Mouse (Mus musculus) T-helper 17 cell (primary cell): ENCODE measurements around the gene Pcsk6.
"Not testable (repeated sequence)": the region's sequence is repeated elsewhere in the genome, so short reads cannot be mapped to it uniquely, and the experiment has no call there.

Experiments
- in situ Hi-C, 2 experiments: fragments of 300-600 bp; cut with MboI, MseI; formaldehyde crosslinking; loops; 1 replicate in 1 of 2; 2 replicates in 1 of 2; pipeline ENCODE4 v1.15.1; 2025; ENCODE audit warnings: high pct_unique_total_duplicates in 2 of 2

Gene Pcsk6

GRCm38 (mm10) chr7:65861591-65862472 is at the start of gene Pcsk6:
Pcsk6 (plus strand) TSS chr7:65861734.
- in situ Hi-C loops, result no loop called here

GRCm38 (mm10) chr7:65813611-65814212 is 47.8 kb upstream of the Pcsk6 start:
- in situ Hi-C loops, result loop anchor here in 1 of 2 experiments (5.0 kb wide), 1 partner anchor 699 kb away; no protein-coding TSS in a partner anchor

GRCm38 (mm10) chr7:65817564-65817963 is 44.0 kb upstream of the Pcsk6 start:
- in situ Hi-C loops, result no loop called here

GRCm38 (mm10) chr7:65820391-65820790 is 41.1 kb upstream of the Pcsk6 start:
- in situ Hi-C loops, result no loop called here

GRCm38 (mm10) chr7:65821901-65822300 is 39.6 kb upstream of the Pcsk6 start:
- in situ Hi-C loops, result not testable (repeated sequence)

- in situ Hi-C loops, result no loop called here
Observed at GRCm38 (mm10) chr7:65822506-65823119, 38.9 kb upstream of the Pcsk6 start.

GRCm38 (mm10) chr7:65839756-65840155 is 21.8 kb upstream of the Pcsk6 start:
- in situ Hi-C loops, result no loop called here

GRCm38 (mm10) chr7:65843210-65843609 is 18.3 kb upstream of the Pcsk6 start:
- in situ Hi-C loops, result no loop called here

GRCm38 (mm10) chr7:65860981-65861380 is 553 bp upstream of the Pcsk6 start:
- in situ Hi-C loops, result no loop called here

- in situ Hi-C loops, result no loop called here
Observed at GRCm38 (mm10) chr7:65862473-65863176, 1.1 kb downstream of the Pcsk6 start.

- in situ Hi-C loops, result no loop called here
Observed at GRCm38 (mm10) chr7:65869173-65869572, 7.6 kb downstream of the Pcsk6 start.

- in situ Hi-C loops, result no loop called here
Observed at GRCm38 (mm10) chr7:65869794-65870193, 8.3 kb downstream of the Pcsk6 start.

GRCm38 (mm10) chr7:65870227-65870626 is 8.7 kb downstream of the Pcsk6 start:
- in situ Hi-C loops, result no loop called here

GRCm38 (mm10) chr7:65870928-65871580 is 9.5 kb downstream of the Pcsk6 start:
- in situ Hi-C loops, result no loop called here

- in situ Hi-C loops, result no loop called here
Observed at GRCm38 (mm10) chr7:65871851-65872250, 10.3 kb downstream of the Pcsk6 start.

- in situ Hi-C loops, result no loop called here
Observed at GRCm38 (mm10) chr7:65873176-65873845, 11.8 kb downstream of the Pcsk6 start.

GRCm38 (mm10) chr7:65873902-65874301 is 12.4 kb downstream of the Pcsk6 start:
- in situ Hi-C loops, result no loop called here

GRCm38 (mm10) chr7:65876596-65876995 is 15.1 kb downstream of the Pcsk6 start:
- in situ Hi-C loops, result no loop called here

- in situ Hi-C loops, result no loop called here
Observed at GRCm38 (mm10) chr7:65878234-65878633, 16.7 kb downstream of the Pcsk6 start.

- in situ Hi-C loops, result no loop called here
Observed at GRCm38 (mm10) chr7:65879330-65879729, 17.8 kb downstream of the Pcsk6 start.
